Mouse (Mus musculus): ENCODE data around the gene Gm1140.
"Not testable (repeated sequence)": the region's sequence is repeated elsewhere in the genome, so short reads cannot be mapped to it uniquely, and the experiment has no call there.

Gm1140 gene

DNA sequence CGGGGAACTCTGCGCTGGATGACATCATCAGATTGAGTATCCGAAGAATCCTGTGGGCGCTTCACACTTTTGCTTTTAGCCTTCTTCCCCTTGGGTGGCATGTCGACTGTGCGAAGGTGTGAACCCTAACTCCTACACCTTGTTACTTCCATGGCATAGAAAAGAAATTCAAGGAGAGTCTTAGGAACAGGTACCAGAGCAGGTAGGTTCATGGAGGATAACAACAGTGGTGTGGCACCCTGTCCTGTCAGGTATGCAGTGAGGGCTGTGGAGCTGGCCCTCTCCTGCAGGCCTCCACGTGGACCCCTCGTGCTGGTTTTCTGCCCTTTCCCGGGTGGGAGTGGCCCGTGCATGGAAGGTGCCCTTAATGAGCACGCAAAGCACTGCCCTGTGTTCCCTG lies at the start of gene Gm1140:
Gene Gm1140, minus strand, starts transcription at position 101 of the 400 bp plus-strand sequence.
- DNase-seq, result not testable (repeated sequence)

DNA sequence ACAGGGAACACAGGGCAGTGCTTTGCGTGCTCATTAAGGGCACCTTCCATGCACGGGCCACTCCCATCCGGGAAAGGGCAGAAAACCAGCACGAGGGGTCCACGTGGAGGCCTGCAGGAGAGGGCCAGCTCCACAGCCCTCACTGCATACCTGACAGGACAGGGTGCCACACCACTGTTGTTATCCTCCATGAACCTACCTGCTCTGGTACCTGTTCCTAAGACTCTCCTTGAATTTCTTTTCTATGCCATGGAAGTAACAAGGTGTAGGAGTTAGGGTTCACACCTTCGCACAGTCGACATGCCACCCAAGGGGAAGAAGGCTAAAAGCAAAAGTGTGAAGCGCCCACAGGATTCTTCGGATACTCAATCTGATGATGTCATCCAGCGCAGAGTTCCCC lies 2.0 kb upstream of the Gm1140 start, which contains the start of gene Gm14692:
Gene Gm14692, plus strand, starts transcription at position 301 of the 400 bp plus-strand sequence.
- DNase-seq, result not testable (repeated sequence)

All from embryo, embryonic 11 days (tissue).